Mouse (Mus musculus) natural killer cell, adult 2 months (primary cell): ENCODE data around the gene Peli3.
"Not testable (repeated sequence)": the region's sequence is repeated elsewhere in the genome, so short reads cannot be mapped to it uniquely, and the experiment has no call there.

Experiments used
- DNase-seq, 2 experiments: peaks; one replicate each; pipeline ENCODE4 v3.0.0; 2022; ENCODE audit warnings: low spot score in 2 of 2

The Peli3 gene

GRCm38 (mm10) chr19:4942551-4943252, at the start of gene Peli3:
Gene Peli3, minus strand, starts transcription at chr19:4943127.
- DNase-seq, result peak; percentile 55 to 70

- no peak for DNase-seq
These were observed 49.4 kb upstream of the Peli3 start for GRCm38 (mm10) chr19:4992371-4992770.

- no peak for DNase-seq
These were observed 47.8 kb upstream of the Peli3 start for GRCm38 (mm10) chr19:4990716-4991115.

- DNase-seq, result no peak
These were observed 47.3 kb upstream of the Peli3 start, which contains the start of gene Npas4 for GRCm38 (mm10) chr19:4990256-4990625. Gene Npas4, minus strand, starts transcription at chr19:4990316.

GRCm38 (mm10) chr19:4989434-4990255, 46.7 kb upstream of the Peli3 start:
- DNase-seq, result no peak

GRCm38 (mm10) chr19:4989013-4989412, 46.1 kb upstream of the Peli3 start:
- DNase-seq, result peak; percentile 53 to 76

- peak; percentile 27 to 44 for DNase-seq
These were observed 38.8 kb upstream of the Peli3 start for GRCm38 (mm10) chr19:4981767-4982166.

- DNase-seq, result peak in 1 of 2 experiments; percentile 17
These were observed 25.3 kb upstream of the Peli3 start for GRCm38 (mm10) chr19:4968236-4968635.

- peak; percentile 86 to 90 for DNase-seq
These were observed 19.1 kb upstream of the Peli3 start, which contains the start of gene Mrpl11 for GRCm38 (mm10) chr19:4961928-4962601. Gene Mrpl11, plus strand, starts transcription at chr19:4962147.

GRCm38 (mm10) chr19:4948641-4949040, 5.7 kb upstream of the Peli3 start:
- DNase-seq, result not testable (repeated sequence)

GRCm38 (mm10) chr19:4945540-4945939, 2.6 kb upstream of the Peli3 start:
- DNase-seq, result no peak

GRCm38 (mm10) chr19:4943253-4943588, 294 bp upstream of the Peli3 start:
- no peak for DNase-seq

- DNase-seq, result no peak
These were observed 5.2 kb downstream of the Peli3 start for GRCm38 (mm10) chr19:4937444-4938310.

- DNase-seq, result no peak
These were observed 6.0 kb downstream of the Peli3 start for GRCm38 (mm10) chr19:4936896-4937295.

- DNase-seq, result no peak
These were observed 14.1 kb downstream of the Peli3 start for GRCm38 (mm10) chr19:4928781-4929180.

GRCm38 (mm10) chr19:4927904-4928531, 14.9 kb downstream of the Peli3 start, which contains the start of gene Dpp3:
Gene Dpp3, minus strand, starts transcription at chr19:4928287.
- peak; percentile 97 for DNase-seq

- DNase-seq, result no peak
These were observed 17.6 kb downstream of the Peli3 start for GRCm38 (mm10) chr19:4925121-4925860.

- DNase-seq, result no peak
These were observed 23.3 kb downstream of the Peli3 start for GRCm38 (mm10) chr19:4919652-4920051.

- DNase-seq, result no peak
These were observed 26.1 kb downstream of the Peli3 start for GRCm38 (mm10) chr19:4916827-4917226.

GRCm38 (mm10) chr19:4915924-4916603, 26.9 kb downstream of the Peli3 start:
- no peak for DNase-seq
